26 mouse cellular contexts compared by ENCODE assay signal in the genomic region with DNA sequence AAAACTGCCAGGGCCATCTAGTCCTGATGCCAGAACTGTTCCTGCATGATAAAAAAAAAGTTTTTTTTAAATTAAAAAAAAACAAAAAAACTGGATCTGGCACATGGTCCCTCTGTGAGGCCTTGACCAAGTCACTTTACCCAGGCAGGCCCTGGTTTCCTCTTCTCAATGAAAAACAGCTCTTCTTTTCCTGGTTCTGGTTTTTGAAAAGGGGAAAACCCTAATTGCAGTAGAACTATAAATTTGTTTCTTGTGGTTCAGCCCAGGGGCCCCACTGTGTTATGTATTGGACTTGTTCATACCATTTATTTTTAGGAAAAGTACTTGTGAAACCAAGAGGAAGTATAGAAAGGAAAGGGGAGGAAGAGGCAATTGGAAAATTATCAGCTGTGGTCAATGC.
"Had no signal": no experiment of that assay in that cellular context is flagged by ENCODE, and none has a peak within 500 bp of the region (broad histone marks: within the 10 kb centered on the region; RNA-seq: fewer than 3 reads in every experiment).

No protein-coding gene starts in this region.

- H3K36me3 ChIP-seq: embryonic facial prominence, embryonic 10.5 days; embryonic facial prominence, embryonic 12.5 days; embryonic facial prominence, embryonic 13.5 days; embryonic facial prominence, embryonic 15.5 days; forebrain, embryonic 10.5 days; forebrain, embryonic 12.5 days; forebrain, embryonic 15.5 days had no signal

- H3K4me3 ChIP-seq: embryonic facial prominence, embryonic 10.5 days; embryonic facial prominence, embryonic 12.5 days; embryonic facial prominence, embryonic 13.5 days; embryonic facial prominence, embryonic 15.5 days; erythroblast, embryonic 14.5 days; forebrain, embryonic 10.5 days; forebrain, embryonic 12.5 days; forebrain, embryonic 13.5 days; forebrain, embryonic 15.5 days; gastrocnemius, adult 2 months; heart, adult 2 months had no signal

- H3K9ac ChIP-seq: embryonic facial prominence, embryonic 12.5 days; embryonic facial prominence, embryonic 13.5 days; embryonic facial prominence, embryonic 15.5 days; forebrain, embryonic 12.5 days; forebrain, embryonic 13.5 days; forebrain, embryonic 15.5 days; forebrain, postnatal 0 days had no signal

- DNase-seq: cerebellum, adult 8-10 months; cerebellum, adult 9-10 months; cerebellum, adult 9-11 months; cerebellum, postnatal 10 days; cerebellum, postnatal 14 days; cerebellum, postnatal 25 days; cerebellum, postnatal 36 days; embryo, embryonic 11 days; forebrain, postnatal 0 days; gastrocnemius, adult 2 months; gastrocnemius, postnatal 10 days; gastrocnemius, postnatal 14 days; gastrocnemius, postnatal 25 days; gastrocnemius, postnatal 36 days; heart, adult 11 months; heart, adult 18-20 months; heart, adult 2 months had no signal

- H3K4me1 ChIP-seq: embryonic facial prominence, embryonic 13.5 days; embryonic facial prominence, embryonic 15.5 days had no signal

- H3K27me3 ChIP-seq: embryonic facial prominence, embryonic 12.5 days; embryonic facial prominence, embryonic 13.5 days; embryonic facial prominence, embryonic 15.5 days; forebrain, embryonic 12.5 days; forebrain, embryonic 13.5 days; forebrain, embryonic 15.5 days had no signal

- H3K9me3 ChIP-seq: embryonic facial prominence, embryonic 10.5 days; embryonic facial prominence, embryonic 12.5 days; embryonic facial prominence, embryonic 13.5 days; embryonic facial prominence, embryonic 15.5 days; forebrain, embryonic 10.5 days; forebrain, embryonic 12.5 days; forebrain, embryonic 13.5 days; forebrain, embryonic 15.5 days had no signal

- H3K4me2 ChIP-seq: embryonic facial prominence, embryonic 12.5 days; embryonic facial prominence, embryonic 13.5 days; embryonic facial prominence, embryonic 15.5 days; forebrain, embryonic 12.5 days; forebrain, embryonic 13.5 days; forebrain, embryonic 15.5 days had no signal

- H3K27ac ChIP-seq: embryonic facial prominence, embryonic 10.5 days; embryonic facial prominence, embryonic 12.5 days; embryonic facial prominence, embryonic 13.5 days; embryonic facial prominence, embryonic 15.5 days; forebrain, embryonic 10.5 days; forebrain, embryonic 12.5 days; forebrain, embryonic 13.5 days; forebrain, embryonic 15.5 days; gastrocnemius, adult 2 months; heart, adult 2 months had no signal
